Mouse (Mus musculus) lung, postnatal 0 days (tissue): ENCODE measurements around the gene B3galt1. TPM values are rescaled to one million over a fixed set of nuclear protein-coding genes. Genes with fewer than 3 reads are reported as not detected.

Experiments used
- ATAC-seq: fragments of 200-750 bp; cut with Nextera tagmentation; 2 replicates; pipeline ENCODE4 v1.8.0; 2017; ENCODE audit warnings: moderate library complexity
- DNase-seq: peaks from one replicate; pipeline ENCODE4 v3.0.0-alpha.2; 2016; ENCODE audit warnings: low spot score
- H3K27ac ChIP-seq: fragments of 300-500 bp; sonication (generic); 2 replicates; pipeline ENCODE4 v1.5.1; 2014; ENCODE audit warnings: antibody characterized with exemption, mild to moderate bottlenecking, low read length, mixed read lengths
- H3K27me3 ChIP-seq: fragments of 300-500 bp; sonication (generic); replicated peaks from 2 replicates; pipeline ENCODE4 v1.6.1; 2014; ENCODE audit warnings: low read length, mixed read lengths; ENCODE audit not compliant: insufficient read depth
- H3K36me3 ChIP-seq: fragments of 300-500 bp; sonication (generic); 2 replicates; pipeline ENCODE4 v1.6.1; 2014; ENCODE audit warnings: low read length, mixed read lengths; ENCODE audit not compliant: insufficient read depth
- H3K4me1 ChIP-seq: fragments of 300-500 bp; sonication (generic); 2 replicates; pipeline ENCODE4 v1.6.1; 2014; ENCODE audit warnings: antibody characterized with exemption, low read depth, low read length, mixed read lengths; ENCODE audit not compliant: insufficient read depth
- H3K4me2 ChIP-seq: fragments of 300-500 bp; sonication (generic); replicated peaks from 2 replicates; pipeline ENCODE4 v1.6.1; 2014; ENCODE audit warnings: low read depth, mild to moderate bottlenecking, low read length, moderate library complexity, mixed read lengths
- H3K4me3 ChIP-seq: fragments of 300-500 bp; sonication (generic); 2 replicates; pipeline ENCODE4 v1.5.1; 2014; ENCODE audit warnings: low read depth, low read length
- H3K9ac ChIP-seq: fragments of 300-500 bp; sonication (generic); replicated peaks from 2 replicates; pipeline ENCODE4 v1.6.1; 2014; ENCODE audit warnings: low read depth, mild to moderate bottlenecking
- H3K9me3 ChIP-seq: fragments of 300-500 bp; sonication (generic); 2 replicates; pipeline ENCODE4 v1.6.1; 2016; ENCODE audit warnings: low read length, mixed read lengths
- CTCF ChIP-seq: IDR thresholded peaks from 2 replicates; pipeline ENCODE4 v1.5.1; 2016; ENCODE audit warnings: antibody characterized with exemption, mild to moderate bottlenecking
- EP300 ChIP-seq: IDR thresholded peaks from 2 replicates; pipeline ENCODE4 v1.6.1; 2016; ENCODE audit warnings: antibody characterized with exemption, mild to moderate bottlenecking, control low read depth
- WGBS: fragments of 180-500 bp; shearing (Covaris S2); extraction: QIAGEN DNeasy Blood & Tissue Kit; methylation state at CpG from one replicate; pipeline ENCODE4 v1.1.7; 2014; 5-methylcytosine and 5-hydroxymethylcytosine counted together
- polyA plus RNA-seq: library from polyadenylated mRNA; unstranded; fragments of >200 nt; fragmentation: Nextera tagmentation; extraction: Ambion mirVana; gene quantifications from 2 replicates; pipeline ENCODE4 v1.2.1, GENCODE M21; 2015

The B3galt1 gene
- polyA plus RNA-seq, 1 experiment from 2014 or later: 0.30 TPM

DNA sequence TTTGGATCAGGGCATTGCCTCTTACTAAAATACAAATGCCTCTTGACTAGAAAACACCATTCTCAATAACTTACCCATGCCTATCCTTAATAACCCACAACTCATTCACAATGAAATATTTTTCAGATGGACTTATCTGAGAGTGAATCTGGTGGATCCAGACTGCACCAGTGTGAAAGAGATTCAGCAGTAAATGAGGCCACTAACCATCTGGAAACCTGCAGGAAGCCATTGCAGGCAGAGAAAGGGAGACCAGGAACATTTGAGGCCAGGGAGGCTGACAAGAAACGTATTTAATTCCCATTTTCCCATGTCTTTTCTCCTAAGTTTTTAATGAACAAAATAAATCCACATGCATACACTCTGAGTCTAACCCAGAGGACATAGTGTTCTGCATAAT lies 437.4 kb downstream of the B3galt1 start:
- TF ChIP-seq EP300 (no peak), CTCF (no peak)
- H3K4me3 ChIP-seq: no peak overlapping the region
- WGBS: 58% methylated on average over 1 of the region's 1 CpGs
- ATAC-seq: no peak
- H3K9ac ChIP-seq: no peak overlapping the region
- H3K4me2 ChIP-seq: no peak overlapping the region
- DNase-seq: no peak
- H3K36me3 ChIP-seq: no peaks in the 10 kb centered on the region
- H3K4me1 ChIP-seq: no peaks in the 10 kb centered on the region
- H3K27me3 ChIP-seq: no peaks in the 10 kb centered on the region
- no peak overlapping the region for H3K27ac ChIP-seq
- H3K9me3 ChIP-seq: no peaks in the 10 kb centered on the region

DNA sequence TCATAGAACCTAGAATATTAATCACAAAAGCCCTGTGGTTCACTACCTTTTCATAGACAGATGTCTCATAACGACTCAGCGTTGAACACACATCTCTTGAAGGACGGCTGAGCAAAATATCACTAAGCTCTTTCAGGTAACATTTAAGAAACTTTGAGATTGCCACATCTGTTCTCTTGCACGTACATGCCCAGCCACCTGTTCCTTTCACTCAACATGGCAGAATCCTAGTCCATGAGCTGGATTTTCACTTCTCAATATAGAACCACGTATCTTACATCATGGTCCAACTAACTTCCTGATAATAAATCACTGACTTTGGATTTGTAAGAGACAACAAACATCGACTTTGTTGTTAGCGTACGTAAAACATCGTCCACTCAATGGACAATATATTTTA lies 439.5 kb downstream of the B3galt1 start:
- ATAC-seq (no peak), DNase-seq (no peak)
- Histone ChIP-seq H3K27me3 (no peaks in the 10 kb centered on the region), H3K9ac (no peak overlapping the region), H3K36me3 (no peaks in the 10 kb centered on the region), H3K4me2 (no peak overlapping the region), H3K4me3 (no peak overlapping the region), H3K9me3 (no peaks in the 10 kb centered on the region), H3K27ac (no peak overlapping the region), H3K4me1 (no peaks in the 10 kb centered on the region)
- whole genome bisulfite sequencing: 86% methylated on average over 9 of the region's 9 CpGs
- no peak for TF ChIP-seq CTCF
- no peak for TF ChIP-seq EP300

DNA sequence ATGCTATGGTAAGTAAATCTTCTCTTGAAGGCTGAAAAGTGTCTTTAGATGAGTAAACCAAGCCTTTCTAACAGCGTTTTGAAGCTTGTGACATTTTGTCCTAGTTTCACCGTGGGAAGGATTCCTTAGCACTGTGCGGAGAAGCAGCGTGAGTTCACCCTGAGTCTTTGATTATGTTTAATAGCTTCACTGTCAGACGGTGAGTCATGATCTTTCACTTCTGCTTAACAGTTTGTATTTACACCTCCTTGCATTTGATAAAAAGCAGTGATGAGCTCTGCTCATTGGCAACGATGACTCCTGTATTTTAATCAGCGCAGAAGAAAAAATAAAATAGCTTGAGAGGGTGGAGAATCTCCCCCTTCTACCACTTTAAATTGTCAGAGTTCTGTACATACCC lies 440.0 kb downstream of the B3galt1 start:
- no peak for ATAC-seq
- H3K36me3 ChIP-seq: no peaks in the 10 kb centered on the region
- WGBS: 63% methylated on average over 7 of the region's 7 CpGs
- TF ChIP-seq EP300 (no peak), CTCF (no peak)
- no peaks in the 10 kb centered on the region for H3K9me3 ChIP-seq
- H3K4me2 ChIP-seq: no peak overlapping the region
- no peaks in the 10 kb centered on the region for H3K4me1 ChIP-seq
- no peak overlapping the region for H3K27ac ChIP-seq
- no peak for DNase-seq
- H3K9ac ChIP-seq: no peak overlapping the region
- no peaks in the 10 kb centered on the region for H3K27me3 ChIP-seq
- H3K4me3 ChIP-seq: no peak overlapping the region

DNA sequence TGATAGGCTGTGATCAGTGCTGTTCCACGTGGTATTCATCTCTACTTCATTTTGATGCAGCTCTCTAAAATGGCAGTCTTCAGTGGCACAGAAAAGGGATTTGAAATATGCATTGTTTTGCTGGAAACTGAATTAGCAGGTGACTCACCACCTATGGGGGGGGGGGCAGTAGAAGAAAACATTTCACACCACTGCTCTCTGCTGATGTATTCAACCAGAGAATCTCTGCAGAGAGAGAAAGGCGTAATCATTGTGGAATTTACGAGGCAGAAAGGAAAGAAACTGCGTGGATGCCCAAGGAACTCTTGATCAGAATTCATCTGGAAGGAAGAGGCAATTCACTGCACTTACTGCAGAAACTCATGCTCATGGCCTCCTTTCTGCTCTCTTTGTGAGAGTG lies 445.7 kb downstream of the B3galt1 start:
- Histone ChIP-seq H3K36me3 (no peaks in the 10 kb centered on the region), H3K4me2 (no peak overlapping the region), H3K4me1 (no peaks in the 10 kb centered on the region), H3K4me3 (no peak overlapping the region), H3K9me3 (no peaks in the 10 kb centered on the region), H3K9ac (no peak overlapping the region), H3K27me3 (no peaks in the 10 kb centered on the region), H3K27ac (no peak overlapping the region)
- DNase-seq: no peak
- WGBS: 83% methylated on average over 4 of the region's 4 CpGs
- TF ChIP-seq EP300 (no peak), CTCF (no peak)
- no peak for ATAC-seq

DNA sequence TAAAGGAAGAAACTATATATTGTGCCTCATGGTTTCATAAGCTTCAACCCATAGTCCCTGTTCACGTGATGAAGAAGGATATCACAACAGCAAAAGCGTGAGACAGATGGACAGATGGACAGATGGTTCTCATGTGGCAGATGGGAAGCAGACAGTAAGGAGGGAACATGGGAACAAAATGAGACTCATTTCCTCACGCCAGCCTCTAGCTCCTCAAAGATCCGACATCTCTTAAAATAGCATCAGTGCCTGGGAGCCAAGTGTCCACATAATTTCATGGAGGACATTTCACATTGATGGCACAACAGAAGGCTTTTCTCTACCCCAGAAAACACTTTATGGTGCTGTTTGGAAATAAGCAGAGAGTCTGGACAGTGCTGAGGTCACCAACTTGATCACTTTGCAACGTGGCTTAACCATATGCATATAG lies 454.6 kb downstream of the B3galt1 start:
- no peaks in the 10 kb centered on the region for H3K27me3 ChIP-seq
- no peak overlapping the region for H3K4me2 ChIP-seq
- no peak overlapping the region for H3K9ac ChIP-seq
- no peaks in the 10 kb centered on the region for H3K4me1 ChIP-seq
- no peak overlapping the region for H3K4me3 ChIP-seq
- TF ChIP-seq CTCF (no peak), EP300 (no peak)
- WGBS: 76% methylated on average over 5 of the region's 5 CpGs
- H3K27ac ChIP-seq: no peak overlapping the region
- H3K36me3 ChIP-seq: no peaks in the 10 kb centered on the region
- no peak for DNase-seq
- no peak for ATAC-seq
- no peaks in the 10 kb centered on the region for H3K9me3 ChIP-seq

DNA sequence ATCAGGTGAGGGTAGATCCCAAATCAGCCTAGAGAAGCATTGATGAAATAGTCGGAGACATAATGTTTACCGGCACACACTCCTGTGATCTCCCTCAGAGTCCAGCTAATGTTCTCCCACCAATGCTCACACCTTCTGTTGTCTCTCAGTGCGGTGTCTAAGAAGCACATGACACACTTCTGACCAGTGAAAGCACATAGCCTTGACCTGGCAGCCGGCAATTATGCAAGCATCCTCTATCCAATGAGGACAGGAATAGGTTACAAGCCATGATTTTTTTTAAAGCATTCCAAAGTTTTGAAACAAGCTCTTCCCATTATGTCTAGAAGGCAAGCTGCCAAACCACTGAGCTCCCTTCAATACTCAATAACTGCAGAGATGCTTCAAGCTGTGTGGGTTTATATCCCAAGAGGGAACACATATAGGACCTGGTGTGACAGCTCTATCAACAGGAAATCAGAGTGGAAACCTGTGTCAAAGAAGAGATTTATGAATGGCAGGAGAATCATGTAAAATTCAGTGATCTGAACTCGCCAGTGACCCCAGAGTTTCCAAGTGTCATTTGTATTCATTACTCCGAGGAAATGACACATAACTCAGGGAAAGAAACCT lies 456.0 kb downstream of the B3galt1 start:
- H3K27ac ChIP-seq: no peak overlapping the region
- H3K36me3 ChIP-seq: no peaks in the 10 kb centered on the region
- DNase-seq (peak; percentile 6), ATAC-seq (no peak)
- 68% methylated on average over 6 of the region's 6 CpGs for WGBS
- no peak overlapping the region for H3K4me2 ChIP-seq
- no peaks in the 10 kb centered on the region for H3K27me3 ChIP-seq
- TF ChIP-seq EP300: no peak
- TF ChIP-seq CTCF: no peak
- no peak overlapping the region for H3K9ac ChIP-seq
- H3K4me3 ChIP-seq: no peak overlapping the region
- H3K4me1 ChIP-seq: no peaks in the 10 kb centered on the region
- no peaks in the 10 kb centered on the region for H3K9me3 ChIP-seq

DNA sequence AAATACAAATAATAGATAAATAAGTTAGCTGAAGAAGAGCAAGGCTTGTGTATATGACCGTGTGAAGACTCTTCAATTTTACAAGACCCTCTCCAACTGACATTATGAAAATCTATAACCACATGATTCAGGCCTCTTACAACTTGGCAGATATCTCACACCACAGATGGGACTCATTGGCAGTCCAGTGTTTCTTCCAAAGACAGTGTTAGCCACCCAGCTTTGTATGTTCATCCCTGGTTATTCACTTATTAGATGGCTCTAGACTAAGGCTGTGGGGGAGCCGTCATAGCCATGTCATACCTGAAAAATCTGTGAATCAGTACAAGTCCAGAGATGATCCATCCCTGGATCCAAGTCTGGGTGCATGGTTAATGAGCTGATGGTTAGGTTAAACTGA lies 463.1 kb downstream of the B3galt1 start:
- DNase-seq (no peak), ATAC-seq (no peak)
- H3K4me2 ChIP-seq: no peak overlapping the region
- no peaks in the 10 kb centered on the region for H3K36me3 ChIP-seq
- H3K4me1 ChIP-seq: no peaks in the 10 kb centered on the region
- H3K4me3 ChIP-seq: no peak overlapping the region
- H3K27ac ChIP-seq: no peak overlapping the region
- no peak overlapping the region for H3K9ac ChIP-seq
- no peak for TF ChIP-seq CTCF
- no peak for TF ChIP-seq EP300
- H3K9me3 ChIP-seq: no peaks in the 10 kb centered on the region
- no peaks in the 10 kb centered on the region for H3K27me3 ChIP-seq
- WGBS: 95% methylated on average over 2 of the region's 2 CpGs
